Mouse (Mus musculus): Measurements from ENCODE around the gene Mrps21. TPM values are rescaled to one million over a fixed set of nuclear protein-coding genes. Genes with fewer than 3 reads are reported as not detected.
"Not testable (repeated sequence)": the region's sequence is repeated elsewhere in the genome, so short reads cannot be mapped to it uniquely, and the experiment has no call there.

Gene Mrps21
- total RNA-seq (2021) (100 to 1,000 TPM; 314 to 350 TPM), polyA plus RNA-seq (2012; rRNA removed) (174 and 218 TPM in 2 replicates)
- long read RNA-seq, transcript Mrps21-202 (2 exons, 405 nt) = minor isoform, 18 of 217 reads
- long read RNA-seq, transcript Mrps21-201 (3 exons, 488 nt) = major isoform, 196 of 217 reads
- long read RNA-seq, partial matches to known transcripts = 1 of 217 reads
- long read RNA-seq, other reads (novel, unspliced or antisense) = 2 of 217 reads

- H3K9ac ChIP-seq (ENCODE audit: low read depth, low read length) = peak within 1 kb of the TSS; percentile 65
- no peaks in the 10 kb centered on the region for H3K27me3 ChIP-seq (ENCODE audit: control insufficient read depth, insufficient read depth, low read length)
- intact Hi-C loops (cut with DNase I) = no loop called here
- peak within 1 kb of the TSS; percentile 68 for H3K4me3 ChIP-seq
- under 1% methylated on average over 33 of the region's 33 CpGs for WGBS
- TF ChIP-seq CTCF (IDR thresholded peaks at IDR 0.05) (peak; percentile 19; the same call in 1 of the 2 replicates), EP300 (IDR thresholded peaks at IDR 0.05; ENCODE audit: insufficient read depth, low read depth, low read length) (peak; percentile 64; the same call in 1 of the 2 replicates), POLR2A (IDR thresholded peaks at IDR 0.05; ENCODE audit: insufficient read depth, low read depth, low read length) (peak; percentile 99)
- H3K79me2 ChIP-seq (replicated peaks; ENCODE audit: control insufficient read depth, insufficient read depth, low read length) = peaks cover 5% of the 10 kb centered on the region; the same call in 1 of the 2 replicates
- H3K36me3 ChIP-seq (ENCODE audit: control insufficient read depth, insufficient read depth, low read length) = no peaks in the 10 kb centered on the region; the same call in 1 of the 2 replicates
- peak within 1 kb of the TSS; percentile 77 for H3K27ac ChIP-seq
- peak; percentile 87 to 92 for DNase-seq
- H3K4me1 ChIP-seq (ENCODE audit: control insufficient read depth, insufficient read depth, low read length) = peaks cover 3% of the 10 kb centered on the region
Measured at GRCm38 (mm10) chr3:95871392-95871867, at the start of gene Mrps21. TSS of gene Mrps21 (minus strand) at chr3:95871519.

GRCm38 (mm10) chr3:95920532-95920931 is 49.2 kb upstream of the Mrps21 start:
- DNase-seq; H3K4me1 ChIP-seq (ENCODE audit: control insufficient read depth, insufficient read depth, low read length); H3K36me3 ChIP-seq (ENCODE audit: control insufficient read depth, insufficient read depth, low read length); H3K79me2 ChIP-seq (replicated peaks; ENCODE audit: control insufficient read depth, insufficient read depth, low read length); intact Hi-C loops (cut with DNase I); H3K4me3 ChIP-seq; H3K27ac ChIP-seq; H3K9ac ChIP-seq (ENCODE audit: low read depth, low read length); H3K27me3 ChIP-seq (ENCODE audit: control insufficient read depth, insufficient read depth, low read length): not testable (repeated sequence)
- 61% methylated on average over 2 of the region's 2 CpGs for WGBS

GRCm38 (mm10) chr3:95916760-95917159 is 45.4 kb upstream of the Mrps21 start:
- Histone ChIP-seq H3K27ac (no peak overlapping the region), H3K4me1 (ENCODE audit: control insufficient read depth, insufficient read depth, low read length) (no peaks in the 10 kb centered on the region), H3K36me3 (ENCODE audit: control insufficient read depth, insufficient read depth, low read length) (no peaks in the 10 kb centered on the region), H3K27me3 (ENCODE audit: control insufficient read depth, insufficient read depth, low read length) (no peaks in the 10 kb centered on the region), H3K4me3 (no peak overlapping the region), H3K9ac (ENCODE audit: low read depth, low read length) (no peak overlapping the region), H3K79me2 (replicated peaks; ENCODE audit: control insufficient read depth, insufficient read depth, low read length) (no peaks in the 10 kb centered on the region)
- no peak for TF ChIP-seq CTCF (IDR thresholded peaks at IDR 0.05)
- no peak for TF ChIP-seq POLR2A (IDR thresholded peaks at IDR 0.05; ENCODE audit: insufficient read depth, low read depth, low read length)
- TF ChIP-seq EP300 (IDR thresholded peaks at IDR 0.05; ENCODE audit: insufficient read depth, low read depth, low read length) = no peak
- WGBS = 63% methylated on average over 7 of the region's 7 CpGs
- DNase-seq = no peak
- intact Hi-C loops (cut with DNase I) = no loop called here

DNA sequence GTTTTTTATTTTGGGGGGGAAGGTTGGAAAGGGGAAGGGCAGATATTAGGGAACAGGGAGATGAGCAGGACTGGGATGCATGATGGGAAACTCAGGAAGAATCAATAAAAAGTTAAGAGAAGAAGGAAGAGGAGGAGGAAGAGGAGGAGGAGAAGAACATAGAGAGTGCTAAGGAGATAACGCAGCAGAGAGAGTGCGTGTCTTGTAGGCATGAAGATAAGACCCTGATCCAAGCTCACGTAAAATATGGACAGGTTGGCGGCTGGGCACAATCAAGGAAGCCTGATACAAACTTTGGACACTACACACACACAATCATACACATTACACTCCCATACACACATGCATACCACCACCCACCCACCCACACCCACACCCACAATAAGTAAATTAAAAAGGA is 43.4 kb upstream of the Mrps21 start:
- WGBS = 54% methylated on average over 4 of the region's 4 CpGs
- TF ChIP-seq POLR2A (IDR thresholded peaks at IDR 0.05; ENCODE audit: insufficient read depth, low read depth, low read length) = no peak
- no peak for TF ChIP-seq CTCF (IDR thresholded peaks at IDR 0.05)
- TF ChIP-seq EP300 (IDR thresholded peaks at IDR 0.05; ENCODE audit: insufficient read depth, low read depth, low read length) = no peak

DNA sequence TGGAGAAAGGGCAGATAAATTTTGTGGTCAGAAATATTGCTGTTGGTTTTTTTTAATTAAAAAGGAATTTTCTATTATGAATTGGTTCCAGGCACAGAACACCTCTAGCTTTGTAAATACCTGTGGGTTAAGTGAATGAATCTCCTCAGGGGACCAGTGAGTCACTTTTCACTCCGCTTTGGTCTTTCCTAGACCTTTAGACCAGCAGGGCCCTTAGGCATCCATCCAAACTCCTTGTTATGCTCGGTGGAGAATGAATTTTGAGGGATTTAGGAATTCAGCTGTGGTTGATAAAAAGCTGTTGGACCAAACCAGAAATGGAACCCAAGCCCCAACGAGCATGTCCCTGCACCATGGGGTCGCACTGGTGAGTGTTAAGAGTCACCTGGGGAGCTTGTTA is 36.3 kb upstream of the Mrps21 start:
- 47% methylated on average over 4 of the region's 4 CpGs for WGBS
- H3K79me2 ChIP-seq (replicated peaks; ENCODE audit: control insufficient read depth, insufficient read depth, low read length) = no peaks in the 10 kb centered on the region
- peaks cover 1% of the 10 kb centered on the region; the same call in 1 of the 2 replicates for H3K4me1 ChIP-seq (ENCODE audit: control insufficient read depth, insufficient read depth, low read length)
- H3K9ac ChIP-seq (ENCODE audit: low read depth, low read length) = no peak overlapping the region
- no peaks in the 10 kb centered on the region for H3K36me3 ChIP-seq (ENCODE audit: control insufficient read depth, insufficient read depth, low read length)
- no peak for TF ChIP-seq POLR2A (IDR thresholded peaks at IDR 0.05; ENCODE audit: insufficient read depth, low read depth, low read length)
- no peak for TF ChIP-seq CTCF (IDR thresholded peaks at IDR 0.05)
- no peak for TF ChIP-seq EP300 (IDR thresholded peaks at IDR 0.05; ENCODE audit: insufficient read depth, low read depth, low read length)
- H3K27ac ChIP-seq = no peak overlapping the region
- no peaks in the 10 kb centered on the region for H3K27me3 ChIP-seq (ENCODE audit: control insufficient read depth, insufficient read depth, low read length)
- DNase-seq = no peak
- no peak overlapping the region for H3K4me3 ChIP-seq
- intact Hi-C loops (cut with DNase I) = loop anchor here (1.0 kb wide), 1 partner anchor 24 kb away; no protein-coding TSS in a partner anchor

More for the DNA sequence above, 43.4 kb upstream of the Mrps21 start:
- intact Hi-C loops (cut with DNase I) = no loop called here
- Histone ChIP-seq H3K4me3 (no peak overlapping the region), H3K27me3 (ENCODE audit: control insufficient read depth, insufficient read depth, low read length) (no peaks in the 10 kb centered on the region), H3K4me1 (ENCODE audit: control insufficient read depth, insufficient read depth, low read length) (no peaks in the 10 kb centered on the region), H3K9ac (ENCODE audit: low read depth, low read length) (no peak overlapping the region), H3K27ac (no peak overlapping the region), H3K79me2 (replicated peaks; ENCODE audit: control insufficient read depth, insufficient read depth, low read length) (no peaks in the 10 kb centered on the region), H3K36me3 (ENCODE audit: control insufficient read depth, insufficient read depth, low read length) (no peaks in the 10 kb centered on the region)
- DNase-seq = no peak

GRCm38 (mm10) chr3:95906860-95907259 is 35.5 kb upstream of the Mrps21 start:
- peak; percentile 48 to 68 for DNase-seq
- H3K27ac ChIP-seq = no peak overlapping the region
- H3K4me3 ChIP-seq = peak overlapping the region; percentile 43
- no peaks in the 10 kb centered on the region for H3K36me3 ChIP-seq (ENCODE audit: control insufficient read depth, insufficient read depth, low read length)
- no peak overlapping the region for H3K9ac ChIP-seq (ENCODE audit: low read depth, low read length)
- H3K79me2 ChIP-seq (replicated peaks; ENCODE audit: control insufficient read depth, insufficient read depth, low read length) = no peaks in the 10 kb centered on the region
- intact Hi-C loops (cut with DNase I) = loop anchor here (1.0 kb wide), 2 partner anchors 24 to 45 kb away; no protein-coding TSS in a partner anchor
- under 1% methylated on average over 12 of the region's 12 CpGs for WGBS
- no peaks in the 10 kb centered on the region for H3K27me3 ChIP-seq (ENCODE audit: control insufficient read depth, insufficient read depth, low read length)
- H3K4me1 ChIP-seq (ENCODE audit: control insufficient read depth, insufficient read depth, low read length) = peaks cover 1% of the 10 kb centered on the region; the same call in 1 of the 2 replicates
- TF ChIP-seq POLR2A (IDR thresholded peaks at IDR 0.05; ENCODE audit: insufficient read depth, low read depth, low read length) = no peak
- TF ChIP-seq CTCF (IDR thresholded peaks at IDR 0.05) = peak; percentile 91
- TF ChIP-seq EP300 (IDR thresholded peaks at IDR 0.05; ENCODE audit: insufficient read depth, low read depth, low read length) = 0 out of 2 replicates have a peak, but pooled peaks have one; percentile 50

Measured in heart, adult 2 months (tissue).